Mouse (Mus musculus) left cerebral cortex, postnatal 25 days (tissue): ENCODE data around the gene Ddx5. TPM values are rescaled to one million over a fixed set of nuclear protein-coding genes. Genes with fewer than 3 reads are reported as not detected.
"Not testable (repeated sequence)": the region's sequence is repeated elsewhere in the genome, so short reads cannot be mapped to it uniquely, and the experiment has no call there.

Source experiments
- DNase-seq, 2 experiments: peaks; one replicate each; pipeline ENCODE4 v3.0.0; 2022; ENCODE audit warnings: low spot score in 2 of 2, mixed read lengths in 1 of 2
- intact Hi-C: fragments of 180-260 bp; cut with DNase I; formaldehyde crosslinking; loops from one replicate; pipeline ENCODE4 v1.15.1; 2025
- total RNA-seq, 2 experiments: library from RNA; stranded (reverse); gene quantifications; 2 replicates each; pipeline ENCODE4 v1.2.3; 2021

The Ddx5 gene
- 100 to 1,000 TPM; 633 to 643 TPM for total RNA-seq

- intact Hi-C loops: loop anchor here (2.0 to 5.0 kb wide), 3 partner anchors 26 to 208 kb away; partner anchors contain the start of gene Kpna2
Measured at GRCm38 (mm10) chr11:106788775-106789459, at the start of gene Ddx5, which contains the start of gene Cep95. TSS of gene Ddx5 (minus strand) at chr11:106789185. TSS of gene Cep95 (plus strand) at chr11:106789252.

GRCm38 (mm10) chr11:106828079-106828478, 39.1 kb upstream of the Ddx5 start:
- intact Hi-C loops: no loop called here
- no peak for DNase-seq

More at GRCm38 (mm10) chr11:106788775-106789459, at the start of gene Ddx5, which contains the start of gene Cep95:
- DNase-seq: peak; percentile 99

- no peak for DNase-seq
- intact Hi-C loops: no loop called here
Measured at GRCm38 (mm10) chr11:106824403-106824802, 35.4 kb upstream of the Ddx5 start.

- intact Hi-C loops: loop anchor here (2.0 kb wide), 1 partner anchor 35 kb away; the partner anchor contains the start of genes Cep95 and Ddx5
- peak in 1 of 2 experiments; percentile 63 for DNase-seq
Measured at GRCm38 (mm10) chr11:106823741-106824140, 34.8 kb upstream of the Ddx5 start.

- DNase-seq: peak; percentile 68 to 91
- intact Hi-C loops: loop anchor here (2.0 kb wide), 1 partner anchor 34 kb away; the partner anchor contains the start of genes Cep95 and Ddx5
Measured at GRCm38 (mm10) chr11:106822911-106823310, 33.9 kb upstream of the Ddx5 start.

- no peak for DNase-seq
- intact Hi-C loops: loop anchor here (2.0 kb wide), 1 partner anchor 34 kb away; the partner anchor contains the start of genes Cep95 and Ddx5
Measured at GRCm38 (mm10) chr11:106822491-106822890, 33.5 kb upstream of the Ddx5 start.

GRCm38 (mm10) chr11:106821397-106821796, 32.4 kb upstream of the Ddx5 start:
- intact Hi-C loops: no loop called here
- DNase-seq: no peak

GRCm38 (mm10) chr11:106820972-106821371, 32.0 kb upstream of the Ddx5 start:
- intact Hi-C loops: no loop called here
- DNase-seq: peak; percentile 17 to 55

- intact Hi-C loops: no loop called here
- peak; percentile 9 to 17 for DNase-seq
Measured at GRCm38 (mm10) chr11:106820252-106820651, 31.3 kb upstream of the Ddx5 start.

- DNase-seq: no peak
- intact Hi-C loops: no loop called here
Measured at GRCm38 (mm10) chr11:106819595-106819994, 30.6 kb upstream of the Ddx5 start.

- intact Hi-C loops: no loop called here
- peak; percentile 18 to 62 for DNase-seq
Measured at GRCm38 (mm10) chr11:106818341-106818740, 29.4 kb upstream of the Ddx5 start.

GRCm38 (mm10) chr11:106817808-106818207, 28.8 kb upstream of the Ddx5 start:
- intact Hi-C loops: no loop called here
- peak in 1 of 2 experiments; percentile 17 for DNase-seq

- peak; percentile 10 to 75 for DNase-seq
- intact Hi-C loops: no loop called here
Measured at GRCm38 (mm10) chr11:106817156-106817555, 28.2 kb upstream of the Ddx5 start.

GRCm38 (mm10) chr11:106816316-106816715, 27.3 kb upstream of the Ddx5 start:
- peak in 1 of 2 experiments; percentile 14 for DNase-seq
- intact Hi-C loops: no loop called here

GRCm38 (mm10) chr11:106815761-106816160, 26.8 kb upstream of the Ddx5 start:
- intact Hi-C loops: loop anchor here (2.0 kb wide), 1 partner anchor 27 kb away; the partner anchor contains the start of genes Cep95 and Ddx5
- DNase-seq: peak; percentile 15 to 70

GRCm38 (mm10) chr11:106815331-106815730, 26.3 kb upstream of the Ddx5 start:
- intact Hi-C loops: loop anchor here (2.0 kb wide), 1 partner anchor 27 kb away; the partner anchor contains the start of genes Cep95 and Ddx5
- peak in 1 of 2 experiments; percentile 59 for DNase-seq

GRCm38 (mm10) chr11:106814601-106815320, 25.8 kb upstream of the Ddx5 start:
- intact Hi-C loops: loop anchor here (2.0 kb wide), 1 partner anchor 26 kb away; the partner anchor contains the start of genes Cep95 and Ddx5
- peak in 1 of 2 experiments; percentile 7 for DNase-seq

GRCm38 (mm10) chr11:106812410-106813136, 23.6 kb upstream of the Ddx5 start:
- intact Hi-C loops: no loop called here
- DNase-seq: no peak

GRCm38 (mm10) chr11:106807442-106807841, 18.5 kb upstream of the Ddx5 start:
- intact Hi-C loops, DNase-seq: not testable (repeated sequence)
